In the genomic region with DNA sequence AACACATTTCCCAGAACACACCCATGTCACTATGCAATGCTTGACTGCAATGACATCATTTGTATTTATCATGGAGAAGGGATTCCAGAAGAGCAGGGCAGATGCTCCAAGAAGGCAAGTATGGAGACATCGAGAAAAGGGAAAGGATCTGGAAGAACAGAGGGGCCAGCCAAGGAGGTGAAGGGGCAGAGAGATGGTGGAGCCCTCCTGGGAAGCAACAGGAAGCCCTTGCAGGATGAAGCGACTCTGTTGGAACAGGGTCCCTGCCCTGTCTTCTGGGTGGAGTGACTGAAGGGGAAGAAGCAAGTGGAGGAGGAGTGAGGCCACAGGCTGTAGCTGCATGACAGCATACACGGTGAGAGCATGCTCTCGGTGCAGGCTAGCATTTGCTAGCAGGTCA, we compare ENCODE assay signal across 18 mouse cellular contexts.
"Had no signal": no experiment of that assay in that cellular context is flagged by ENCODE, and none has a peak within 500 bp of the region (broad histone marks: within the 10 kb centered on the region; RNA-seq: fewer than 3 reads in every experiment).

No protein-coding gene starts in this region.

- H3K27me3 ChIP-seq: stomach, embryonic 15.5 days had no signal

- H3K9ac ChIP-seq: lung, embryonic 14.5 days; midbrain, embryonic 12.5 days; neural tube, embryonic 13.5 days; neural tube, embryonic 15.5 days; stomach, embryonic 15.5 days had no signal

- H3K4me1 ChIP-seq: stomach, embryonic 15.5 days had no signal

- H3K36me3 ChIP-seq: midbrain, embryonic 12.5 days; neural tube, embryonic 15.5 days; stomach, embryonic 15.5 days had no signal

- H3K4me2 ChIP-seq: lung, embryonic 14.5 days; midbrain, embryonic 12.5 days; neural tube, embryonic 13.5 days; neural tube, embryonic 15.5 days; stomach, embryonic 15.5 days had no signal

- ATAC-seq: midbrain, embryonic 16.5 days had no signal

- H3K27ac ChIP-seq: midbrain, embryonic 10.5 days; midbrain, embryonic 12.5 days; neural tube, embryonic 13.5 days; neural tube, embryonic 15.5 days; stomach, embryonic 15.5 days; stomach, postnatal 0 days had no signal

- H3K4me3 ChIP-seq: midbrain, embryonic 10.5 days; midbrain, embryonic 12.5 days; myocyte; neural tube, embryonic 13.5 days; neural tube, embryonic 15.5 days; stomach, embryonic 15.5 days had no signal

- H3K9me3 ChIP-seq: midbrain, embryonic 10.5 days; midbrain, embryonic 12.5 days; neural tube, embryonic 13.5 days; neural tube, embryonic 15.5 days; stomach, embryonic 15.5 days had no signal

- DNase-seq: lung, adult 18-20 months; lung, embryonic 14.5 days; lung, postnatal 14 days; lung, postnatal 4 days; midbrain, embryonic 14.5 days; right cerebral cortex, adult 18-20 months; right cerebral cortex, postnatal 25 days; thymus, adult 2 months; thymus, postnatal 25 days; thymus, postnatal 4 days had no signal
